Mouse (Mus musculus) embryo, embryonic 10 days (tissue): ENCODE data around the gene Tanc2.

Experiments used
- DNase-seq: peaks from one replicate; pipeline ENCODE4 v3.0.0-alpha.2; 2015; ENCODE audit warnings: low spot score

The Tanc2 gene

DNA sequence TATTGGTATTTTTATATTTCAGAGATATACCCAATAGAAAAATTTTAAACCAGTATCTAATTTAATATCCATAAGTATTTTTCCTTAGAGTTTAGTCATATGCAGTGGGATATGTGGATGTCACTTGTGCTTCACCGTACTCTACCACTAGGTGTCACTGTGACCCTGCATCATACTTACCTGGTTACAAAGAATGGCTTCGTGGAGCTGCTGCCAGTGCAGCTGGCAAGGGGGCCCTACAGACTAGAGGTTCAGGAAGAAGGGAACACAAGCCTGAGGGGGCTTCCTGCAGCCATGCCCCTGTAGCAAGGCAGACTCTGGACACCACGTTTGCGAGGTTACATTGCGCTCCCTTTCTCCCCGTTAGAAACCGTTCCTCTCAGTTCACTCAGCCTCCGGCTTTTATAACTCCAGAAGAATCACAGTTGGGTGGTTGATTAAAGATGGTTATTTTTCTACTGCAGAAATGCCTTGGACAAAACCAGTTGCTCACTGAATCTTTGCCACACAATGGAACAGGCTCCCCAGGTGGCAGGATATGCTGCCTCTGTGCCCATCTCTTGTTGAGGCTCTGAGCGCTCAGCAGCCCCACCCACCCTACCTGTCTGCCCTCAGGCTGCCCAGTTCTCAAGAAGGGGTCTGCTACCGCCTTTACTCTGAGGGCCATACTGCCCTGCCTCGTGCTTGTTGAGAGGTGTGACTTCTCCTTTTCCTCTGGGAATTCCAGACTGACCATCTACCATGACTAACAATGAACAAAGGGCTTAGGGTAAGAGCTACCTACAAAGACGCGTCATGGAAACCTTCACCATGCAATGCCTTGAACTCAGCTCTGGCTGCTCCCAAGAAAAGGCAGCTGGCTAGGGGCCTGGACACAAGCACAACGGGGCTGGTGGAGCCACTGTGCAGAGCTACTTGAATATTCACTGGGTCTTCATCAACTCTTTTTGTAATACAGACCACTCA lies 337.6 kb downstream of the Tanc2 start:
- peak; percentile 90 for DNase-seq

DNA sequence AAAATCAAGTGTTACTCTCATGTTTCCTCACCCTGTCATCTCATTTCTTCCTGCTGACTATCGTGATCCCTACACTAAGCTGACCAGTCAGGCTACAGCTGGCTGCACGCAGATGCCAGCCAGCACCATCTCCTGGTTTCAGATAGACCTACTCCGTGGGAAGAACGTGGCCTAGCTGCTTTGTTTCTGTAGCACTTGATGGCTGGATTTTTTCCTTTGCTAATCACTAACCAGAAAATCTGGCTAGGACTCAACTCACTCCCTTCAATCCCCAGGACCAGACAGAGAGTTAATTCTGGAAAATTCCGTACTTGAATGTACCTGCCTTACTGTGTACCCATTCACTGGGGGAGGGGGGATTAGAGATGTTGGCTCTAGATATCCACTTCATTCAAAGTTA lies 338.4 kb downstream of the Tanc2 start:
- DNase-seq = no peak

DNA sequence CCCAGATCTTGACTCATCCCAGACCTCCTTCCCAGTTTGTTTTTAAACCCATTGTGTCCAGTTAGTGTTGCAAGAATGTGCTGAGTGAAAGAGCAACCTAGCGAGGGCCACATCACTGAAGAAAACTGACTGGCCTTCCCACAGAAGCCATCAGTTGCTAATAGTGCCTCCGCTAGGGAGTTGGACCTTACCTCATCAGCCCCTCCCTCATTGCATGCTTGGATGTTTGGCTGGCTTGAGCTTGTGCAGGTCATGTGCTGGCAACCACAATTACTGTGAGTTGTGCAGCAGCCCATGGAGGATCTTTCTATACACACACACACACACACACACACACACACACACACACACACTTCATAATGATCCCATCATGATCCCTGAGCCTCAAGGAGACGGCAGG lies 341.6 kb downstream of the Tanc2 start:
- DNase-seq = no peak

GRCm38 (mm10) chr11:105933746-105934145 lies 344.0 kb downstream of the Tanc2 start:
- no peak for DNase-seq

- no peak for DNase-seq
Observed at GRCm38 (mm10) chr11:105934303-105934711, 344.5 kb downstream of the Tanc2 start.

DNA sequence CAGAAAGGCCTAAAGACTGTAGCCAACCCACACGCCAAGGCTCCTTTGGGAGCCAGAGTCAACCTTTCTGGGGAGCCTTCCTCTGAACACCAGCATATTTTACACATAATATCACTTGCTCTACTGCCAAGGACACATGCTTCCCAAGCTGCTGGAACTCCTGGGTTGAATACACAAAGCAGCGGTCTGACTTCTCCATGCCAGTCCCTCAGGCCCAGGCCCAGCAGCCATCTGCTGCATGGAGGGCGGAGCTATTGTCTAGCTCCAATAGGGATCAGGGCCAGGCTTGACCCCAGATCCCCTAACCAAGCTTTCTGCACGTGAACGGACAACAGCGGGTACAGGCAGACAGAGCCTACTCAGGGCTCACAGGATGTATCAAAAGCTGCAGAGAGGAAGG lies 345.0 kb downstream of the Tanc2 start:
- peak; percentile 57 for DNase-seq

GRCm38 (mm10) chr11:105935496-105935895 lies 345.7 kb downstream of the Tanc2 start:
- no peak for DNase-seq

GRCm38 (mm10) chr11:105936200-105936599 lies 346.4 kb downstream of the Tanc2 start:
- no peak for DNase-seq

DNA sequence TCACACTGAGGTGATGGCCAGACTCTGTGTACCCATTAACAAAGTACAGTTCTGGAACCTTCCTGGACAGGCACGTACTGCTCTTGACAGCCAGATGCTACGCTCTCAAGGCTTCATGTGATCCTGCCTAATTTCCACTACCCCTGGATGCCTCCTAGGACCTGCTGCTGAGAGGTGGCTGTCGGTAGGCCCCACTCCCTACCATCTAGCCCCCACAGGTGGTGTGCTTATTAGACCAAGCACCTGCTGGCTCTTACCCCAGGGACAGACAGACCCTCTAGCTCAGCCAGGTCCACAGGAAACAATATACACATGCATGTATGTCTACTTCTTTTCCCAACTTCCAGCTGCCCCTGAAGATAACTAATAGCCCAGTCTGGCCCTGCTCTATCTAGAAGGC lies 347.2 kb downstream of the Tanc2 start:
- DNase-seq = no peak

- DNase-seq = no peak
Observed at GRCm38 (mm10) chr11:105938771-105939170, 349.0 kb downstream of the Tanc2 start.

DNA sequence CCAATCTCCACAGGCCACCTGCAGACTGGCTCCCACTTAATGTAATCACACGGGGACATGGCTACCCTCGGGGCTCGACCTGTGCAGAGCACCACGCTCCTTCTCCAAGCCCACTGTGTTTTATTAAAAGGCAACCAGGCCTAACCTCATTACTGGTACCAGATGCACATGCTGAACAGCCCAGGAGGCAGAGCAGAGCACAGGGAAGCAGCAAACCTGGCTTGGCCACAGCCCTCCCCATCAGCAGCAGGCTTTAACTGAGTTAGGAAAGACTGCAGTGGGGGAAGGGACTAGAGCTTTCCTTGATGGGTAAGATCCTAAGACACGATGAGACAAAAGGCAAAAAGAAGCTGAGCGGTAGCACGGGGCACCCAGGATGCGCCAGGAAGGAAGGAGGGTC lies 352.2 kb downstream of the Tanc2 start:
- DNase-seq = no peak

- DNase-seq = peak; percentile 38
Observed at GRCm38 (mm10) chr11:105943133-105944102, 353.6 kb downstream of the Tanc2 start.

- DNase-seq = peak; percentile 79
Observed at GRCm38 (mm10) chr11:105944126-105944621, 354.4 kb downstream of the Tanc2 start.

DNA sequence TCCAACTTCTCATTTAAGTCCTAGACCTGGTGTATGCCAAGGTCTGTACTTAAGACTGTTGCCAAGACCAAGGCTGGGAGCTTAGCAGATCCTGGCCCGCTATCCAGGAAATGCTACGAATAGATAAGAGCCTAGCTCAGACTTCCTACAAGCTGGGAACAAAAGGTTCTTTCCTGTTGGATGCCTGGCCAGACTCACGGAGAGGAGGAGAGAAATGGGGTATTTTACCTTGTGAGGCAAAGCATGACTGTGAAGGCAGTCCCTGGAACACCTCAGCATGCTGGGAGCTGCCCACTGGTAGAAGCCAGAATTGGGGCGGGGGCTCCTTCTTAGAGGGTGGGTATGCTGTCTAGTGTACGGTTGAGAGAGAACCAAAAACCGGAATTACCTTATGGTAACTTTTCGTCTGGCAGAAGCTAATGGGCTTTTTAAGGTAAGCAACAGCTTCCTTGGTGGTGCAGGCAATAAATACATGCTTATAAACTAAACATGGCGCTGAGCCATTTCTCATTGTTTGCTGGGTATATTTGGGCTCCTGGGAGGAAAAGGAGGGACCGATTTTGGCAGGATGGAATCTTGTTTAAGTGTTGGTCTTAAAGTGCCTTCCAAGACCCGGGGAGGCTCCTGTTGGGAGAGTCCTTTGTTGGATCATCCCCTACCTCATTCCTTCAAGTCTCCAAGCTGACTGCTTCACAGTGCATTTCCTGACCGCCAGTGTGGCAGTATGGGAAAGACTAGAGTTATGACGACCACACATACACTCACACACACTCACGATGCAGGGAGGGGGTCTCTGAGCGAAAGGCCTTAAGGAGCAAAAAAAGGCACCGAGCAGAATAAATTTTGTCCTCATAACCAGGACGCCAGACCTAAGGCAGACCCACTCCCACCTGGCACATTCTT lies 355.2 kb downstream of the Tanc2 start:
- DNase-seq = no peak

DNA sequence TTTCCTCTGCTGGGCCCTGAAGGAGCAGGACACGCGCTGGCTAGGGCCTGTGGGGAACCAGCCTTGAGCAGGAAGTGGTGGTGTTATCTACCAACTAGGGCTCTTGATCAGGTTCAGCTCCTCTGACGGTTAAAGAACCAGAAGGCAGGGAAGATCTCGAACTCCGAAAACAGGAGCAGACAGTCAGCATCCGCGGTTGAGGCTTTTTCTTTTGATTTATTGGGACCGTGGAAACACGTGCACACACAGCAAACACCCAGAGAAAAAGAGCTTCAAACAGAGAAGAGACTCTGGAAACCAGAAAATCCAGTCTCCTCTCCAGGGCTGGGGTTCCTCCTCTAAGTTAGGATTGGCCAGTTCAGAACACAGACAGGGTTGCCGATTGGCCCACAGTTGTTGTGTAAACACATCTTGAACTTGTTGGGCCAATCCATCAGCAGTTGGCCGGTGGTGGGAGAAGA lies 356.9 kb downstream of the Tanc2 start:
- DNase-seq = peak; percentile 55

DNA sequence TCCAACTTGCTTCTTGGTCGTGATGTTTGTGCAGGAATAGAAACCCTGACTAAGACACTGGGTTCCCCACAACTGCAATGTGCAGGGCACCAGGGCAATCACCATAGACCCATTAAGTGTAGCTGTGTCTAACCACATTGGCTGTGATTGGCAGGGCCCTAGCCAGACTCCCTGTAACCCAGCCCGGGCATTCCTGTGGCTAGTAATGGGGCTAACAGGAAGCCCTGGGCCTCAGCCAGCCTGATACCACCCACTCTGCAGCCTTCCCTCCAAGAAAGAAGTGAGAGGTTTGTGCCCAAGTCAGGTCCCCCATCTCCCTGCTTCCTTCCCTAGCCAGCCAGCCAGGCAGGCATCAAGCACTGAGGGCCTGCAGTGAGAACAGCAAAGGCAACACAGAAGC lies 358.5 kb downstream of the Tanc2 start:
- no peak for DNase-seq

DNA sequence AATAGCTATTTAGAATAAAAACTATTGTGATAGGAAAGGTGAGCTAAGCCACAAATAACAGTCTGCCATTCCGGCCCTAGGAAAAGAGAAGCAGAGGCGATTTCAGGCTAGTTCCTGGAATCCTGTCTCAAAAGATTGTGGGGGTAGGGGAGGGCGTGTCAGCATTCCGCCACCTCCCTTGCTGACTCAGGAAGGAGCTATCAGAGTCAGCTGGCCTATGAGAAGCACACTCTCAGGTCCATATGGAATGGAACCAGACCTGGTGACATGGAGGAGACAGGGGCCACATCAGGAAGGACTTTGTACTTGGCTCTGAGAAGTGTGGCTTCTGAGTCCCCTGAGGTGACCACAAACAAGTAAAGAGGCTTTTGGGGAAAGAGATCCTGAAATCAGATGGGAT lies 360.7 kb downstream of the Tanc2 start:
- no peak for DNase-seq

DNA sequence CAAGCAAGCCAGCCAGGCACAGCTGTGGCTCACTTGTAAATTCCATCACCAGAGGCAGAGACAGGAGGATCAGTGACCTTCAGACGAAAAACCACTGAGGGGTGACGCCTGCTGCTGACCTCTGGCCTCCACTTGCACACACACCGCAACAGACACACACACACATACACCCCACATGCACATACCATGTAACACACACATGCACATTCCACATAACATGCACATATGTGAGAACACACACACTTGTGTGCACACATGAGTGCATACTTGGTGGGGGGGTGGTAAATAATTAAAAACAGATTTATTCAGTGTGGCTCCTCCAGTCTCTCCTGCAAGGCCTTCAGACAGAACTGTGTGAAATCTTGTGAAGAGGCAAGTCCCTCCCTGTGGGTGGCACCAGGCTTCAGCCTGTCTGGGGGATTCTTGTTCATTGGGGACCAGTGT lies 361.8 kb downstream of the Tanc2 start:
- peak; percentile 36 for DNase-seq

DNA sequence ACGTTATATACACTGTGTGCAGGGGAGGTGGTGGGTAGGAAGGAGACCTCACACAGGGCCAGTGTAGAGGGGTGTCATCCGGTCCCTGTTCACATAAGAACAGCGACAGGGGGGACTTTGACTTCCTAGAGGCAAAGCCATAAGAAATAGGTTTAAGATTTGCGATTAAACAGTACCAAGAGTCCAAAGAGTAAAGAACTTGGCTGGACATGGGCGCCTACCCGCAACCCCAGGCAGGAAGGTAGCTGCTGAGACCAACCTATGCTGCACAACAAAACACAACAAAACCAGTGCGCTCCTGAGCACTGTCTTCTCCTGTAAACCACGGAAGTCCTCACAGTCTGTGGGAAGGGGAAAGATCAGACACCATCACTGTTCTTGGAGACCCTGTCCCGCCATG lies 362.3 kb downstream of the Tanc2 start:
- DNase-seq = no peak

GRCm38 (mm10) chr11:105952911-105953386 lies 363.2 kb downstream of the Tanc2 start, which contains the start of gene Cyb561:
TSS of gene Cyb561 (minus strand) at chr11:105953336.
- no peak for DNase-seq

GRCm38 (mm10) chr11:105953402-105953801 lies 363.6 kb downstream of the Tanc2 start:
- DNase-seq = no peak
